Comparison of ENCODE assay signal across 8 mouse cellular contexts in the genomic region with DNA sequence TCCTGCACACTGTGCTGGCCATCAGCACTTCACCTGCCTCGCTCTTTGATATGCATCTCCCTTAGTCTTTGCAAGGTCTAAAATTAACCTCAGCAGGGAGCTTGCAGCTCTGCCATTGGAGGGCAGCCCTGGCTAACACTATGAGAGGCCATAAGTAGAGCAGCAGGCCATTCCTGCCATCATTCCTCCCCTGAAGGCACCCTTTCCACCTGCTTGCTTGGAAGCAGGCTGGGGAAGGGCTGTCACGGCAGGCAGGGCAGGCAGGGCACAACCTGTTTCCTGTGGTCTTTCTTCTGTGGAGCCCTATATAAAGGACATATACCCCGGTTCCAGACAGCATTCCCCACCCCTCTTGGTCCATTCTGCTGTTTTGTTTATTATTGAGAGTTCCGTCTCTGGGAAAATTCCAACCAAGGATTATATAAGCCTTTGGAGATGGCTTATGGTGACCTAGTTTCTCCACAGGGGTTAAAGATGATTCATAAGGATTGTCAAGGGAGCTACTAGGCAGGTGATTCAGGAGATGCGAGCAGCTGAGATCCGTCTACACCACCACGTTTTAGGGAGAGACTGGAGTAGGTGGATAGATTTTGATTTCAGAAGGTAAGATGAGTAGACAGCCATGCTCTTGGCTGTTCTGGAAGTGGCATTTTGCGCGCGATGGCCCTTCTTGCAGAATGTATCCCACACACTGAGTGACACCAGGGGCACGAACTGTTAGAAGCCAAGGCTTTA.
DNase-seq lines count a peak whose midpoint lies in the region; ATAC-seq and TF ChIP-seq lines count a peak whose summit lies in the region.

No protein-coding gene starts in this region.

- ATAC-seq in Patski = peak; percentile 16
- ATAC-seq in heart, embryonic 12.5 days (ENCODE audit: insufficient number of reproducible peaks, low FRiP score) = 0 out of 2 replicates have a peak, but pooled peaks have one; percentile 31
- ATAC-seq in frontal cortex, adult (ENCODE audit: low TSS enrichment) = no peak
- ATAC-seq in megakaryocyte-erythroid progenitor cell, adult 5-6 weeks (replicated peaks; ENCODE audit: low FRiP score, low TSS enrichment, poor library complexity, severe bottlenecking) = no peak

- peak overlapping the region; percentile 86 for H3K27ac ChIP-seq in heart, embryonic 12.5 days (ENCODE audit: poor library complexity, severe bottlenecking)

- CTCF ChIA-PET in Patski (lab: Charles Lee) = no interaction called here

- no peak overlapping the region for H3K4me3 ChIP-seq in heart, embryonic 12.5 days

- H3K4me2 ChIP-seq in heart, embryonic 12.5 days = 0 out of 2 replicates have a peak overlapping the region, but pooled peaks have one; percentile 8

- WGBS in heart, embryonic 12.5 days = 74% methylated on average over 11 of the region's 11 CpGs

- DNase-seq in Patski (ENCODE audit: low read depth, low spot score) = no peak
- DNase-seq in cerebellum, adult 11-12 months = peak; percentile 97
- peak; percentile 49 for DNase-seq in kidney, postnatal 14 days
- DNase-seq in testis, postnatal 14 days (ENCODE audit: low spot score) = no peak
- DNase-seq in B cell, adult 2 months = no peak

- no peak for TF ChIP-seq CTCF in Patski (IDR thresholded peaks at IDR 0.05)

- POLR2A ChIA-PET in Patski (lab: Charles Lee) = no interaction called here

- peaks cover 74% of the 10 kb centered on the region for H3K4me1 ChIP-seq in heart, embryonic 12.5 days (replicated peaks)

- no peaks in the 10 kb centered on the region for H3K27me3 ChIP-seq in Patski
- H3K27me3 ChIP-seq in heart, embryonic 12.5 days (replicated peaks) = no peaks in the 10 kb centered on the region

- H3K9ac ChIP-seq in heart, embryonic 12.5 days = peak overlapping the region; percentile 38; the same call in 1 of the 2 replicates

- no peaks in the 10 kb centered on the region for H3K9me3 ChIP-seq in heart, embryonic 12.5 days (replicated peaks)

- in situ Hi-C loops in Patski (cut with MboI; ENCODE audit: low pct_unique_long_range_greater_than_20kb) = no loop called here

- peaks cover 8% of the 10 kb centered on the region; the same call in 1 of the 2 replicates for H3K36me3 ChIP-seq in heart, embryonic 12.5 days

Comparison
In these comparisons a context has a peak if more than half of its experiments do, and no peak if none do; other contexts are left out.
1. ATAC-seq: peak in Patski (single experiment) and heart, embryonic 12.5 days (single experiment); none in frontal cortex, adult (single experiment) and megakaryocyte-erythroid progenitor cell, adult 5-6 weeks (single experiment).
2. DNase-seq: peak in cerebellum, adult 11-12 months (single experiment) and kidney, postnatal 14 days (single experiment); none in Patski (single experiment), testis, postnatal 14 days (single experiment) and B cell, adult 2 months (0 of 2).